Mouse (Mus musculus) cerebellum, postnatal 36 days (tissue): ENCODE results near the gene Dctpp1.

ENCODE experiments used
- DNase-seq, 2 experiments: peaks; one replicate each; pipeline ENCODE4 v3.0.0; 2021 to 2022; ENCODE audit warnings: mixed read lengths in 2 of 2

The Dctpp1 gene

DNA sequence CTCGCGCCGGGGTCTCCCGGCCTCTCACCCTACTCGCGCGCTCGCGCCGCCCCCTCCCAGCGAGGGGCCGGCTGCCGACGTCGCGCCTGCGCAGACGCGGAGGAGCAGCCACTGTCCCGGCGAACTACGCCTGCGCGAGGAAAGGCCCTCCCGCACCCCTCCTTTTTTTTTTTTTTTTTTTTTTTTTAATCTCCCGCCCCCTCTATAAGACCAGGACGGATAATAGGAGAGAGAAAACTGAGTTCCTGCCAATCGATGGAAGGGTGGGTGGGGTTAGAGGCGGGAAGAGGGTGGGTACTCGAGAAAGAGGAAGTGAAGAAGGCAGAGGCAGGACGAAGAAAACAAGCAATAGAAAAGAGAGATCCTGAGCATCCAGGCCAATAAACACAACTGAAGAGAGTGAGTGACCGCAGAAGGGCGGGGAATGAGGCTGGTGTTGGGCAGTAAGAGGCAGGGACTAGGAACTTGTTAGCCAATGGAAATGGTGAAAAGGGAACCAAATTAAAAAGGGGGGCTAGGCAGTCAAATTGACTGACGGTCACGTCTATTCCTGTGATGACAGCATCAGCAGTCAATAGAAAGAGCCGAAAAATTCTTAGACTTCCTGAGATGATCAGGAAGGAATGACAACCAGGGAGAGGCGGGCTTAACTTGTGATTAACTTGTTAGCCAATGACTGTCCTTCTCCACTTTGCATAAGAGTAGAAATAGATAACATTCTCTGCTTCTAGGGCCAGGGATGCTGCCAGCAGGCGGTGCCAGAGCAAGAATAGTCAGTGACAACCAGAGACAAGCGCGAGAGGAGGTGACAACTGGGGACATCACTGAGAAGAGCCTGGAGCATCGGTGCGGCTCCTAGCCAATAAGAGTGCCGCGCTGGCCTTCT, 51.7 kb downstream of the Dctpp1 start, which contains the start of gene Mylpf:
Mylpf (plus strand) TSS at position 338 of the 886 bp plus-strand sequence.
- DNase-seq, result peak; percentile 88 to 93

DNA sequence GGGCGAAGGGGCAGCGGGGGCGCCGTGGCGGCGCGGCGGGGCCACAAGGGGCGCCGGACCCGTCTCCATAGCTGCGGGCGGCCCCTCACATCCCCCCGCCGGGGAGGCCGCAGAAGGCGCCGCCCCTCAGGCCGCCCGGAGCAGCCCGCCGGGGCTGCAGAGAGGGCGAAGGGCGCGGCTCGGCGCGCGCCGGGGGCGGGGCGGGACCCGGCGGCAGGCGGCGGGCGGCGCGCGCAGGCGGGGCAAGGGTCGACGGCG, 52.3 kb downstream of the Dctpp1 start, which contains the start of gene Tbc1d10b:
Tbc1d10b (minus strand) TSS at position 174 of the 258 bp plus-strand sequence.
- DNase-seq, result no peak

DNA sequence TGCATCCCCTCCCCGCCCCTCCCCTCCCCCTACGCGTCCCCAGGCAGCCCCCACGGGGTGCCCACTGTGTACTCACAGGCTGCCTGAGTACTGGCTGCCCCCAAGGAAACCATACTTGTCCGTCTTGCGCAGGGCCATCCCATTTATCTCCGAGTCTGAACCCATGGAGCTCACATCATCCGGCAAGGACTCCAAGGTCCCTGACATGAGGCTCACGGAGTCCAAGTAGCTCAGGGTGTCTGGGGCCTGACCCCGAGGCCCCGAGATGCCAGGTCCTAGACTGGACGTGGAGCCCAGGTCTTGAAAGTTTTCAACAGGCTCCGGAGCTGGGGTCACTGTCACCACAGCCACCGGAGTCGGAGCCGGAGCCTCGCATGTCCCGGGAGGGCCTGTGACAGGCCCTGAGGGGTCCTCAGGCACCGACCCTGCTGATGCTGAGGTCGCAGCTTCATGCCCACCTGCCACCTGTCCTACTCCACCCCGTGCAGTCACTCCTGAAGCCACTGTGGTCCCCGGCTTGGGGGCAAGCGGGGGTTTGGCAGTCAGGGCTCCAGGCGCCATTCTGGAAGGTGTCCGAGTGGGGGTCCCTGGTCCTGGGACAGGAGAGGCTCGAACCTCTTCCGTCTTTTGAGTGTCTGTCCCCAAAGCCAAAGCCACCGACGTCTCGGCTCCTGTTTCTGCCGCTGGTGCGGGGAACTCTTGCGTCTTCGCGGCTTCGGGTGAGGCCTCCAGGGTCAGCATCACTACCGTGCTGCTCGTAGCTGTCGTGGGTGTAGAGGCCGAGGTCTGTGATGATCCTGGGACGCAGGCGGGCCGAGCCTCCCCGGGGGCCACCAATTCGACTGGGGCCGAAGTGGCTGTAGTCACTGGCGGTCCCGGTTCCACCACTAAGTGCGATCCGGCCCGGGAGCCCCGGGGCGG, 52.9 kb downstream of the Dctpp1 start:
- DNase-seq, result peak; percentile 29 to 45
